ENCODE assay signal across 25 mouse cellular contexts in the genomic region with DNA sequence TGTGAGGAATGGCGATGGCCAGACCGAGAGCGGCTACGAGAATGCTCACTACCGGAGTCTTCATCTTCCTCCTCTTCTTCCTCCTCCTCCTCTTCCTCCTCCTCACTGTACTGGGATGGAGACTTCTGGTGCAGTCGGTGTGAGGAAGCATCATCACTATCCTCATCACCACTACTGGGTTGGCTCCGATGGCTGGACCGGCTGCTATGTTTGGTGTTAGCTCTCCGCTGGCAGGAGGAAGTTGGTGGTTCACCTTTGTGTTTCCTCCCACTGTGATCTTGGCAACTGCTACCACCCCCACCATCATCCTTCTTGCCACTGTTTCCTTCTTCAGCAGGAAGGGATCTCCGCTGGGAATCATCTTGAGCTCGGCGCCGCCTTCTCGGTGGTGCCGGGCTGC. TPM values are rescaled to one million over a fixed set of nuclear protein-coding genes. Genes with fewer than 3 reads are reported as not detected.
"Had no signal": no experiment of that assay in that cellular context is flagged by ENCODE, and none has a peak within 500 bp of the region (broad histone marks: within the 10 kb centered on the region; RNA-seq: fewer than 3 reads in every experiment).

No protein-coding gene starts in this region.

- H3K27me3 ChIP-seq: heart, embryonic 12.5 days; hindbrain, embryonic 12.5 days; kidney, embryonic 15.5 days; limb, embryonic 13.5 days; limb, embryonic 15.5 days had no signal

- H3K4me3 ChIP-seq: gastrocnemius, adult 2 months; heart, embryonic 12.5 days; hindbrain, embryonic 10.5 days; hindbrain, embryonic 12.5 days; kidney, embryonic 15.5 days; limb, embryonic 13.5 days; limb, embryonic 15.5 days had no signal

- ATAC-seq: forebrain, embryonic 16.5 days; hindbrain, postnatal 0 days; intestine, embryonic 16.5 days had no signal

- H3K4me2 ChIP-seq: heart, embryonic 12.5 days; hindbrain, embryonic 12.5 days; hindbrain, embryonic 14.5 days; kidney, embryonic 15.5 days; limb, embryonic 13.5 days; limb, embryonic 15.5 days had no signal

- DNase-seq: gastrocnemius, adult 2 months; gastrocnemius, postnatal 10 days; gastrocnemius, postnatal 25 days; heart, postnatal 10 days; heart, postnatal 4 days; kidney, adult 11 months; kidney, adult 2 months; kidney, adult 9 months; kidney, postnatal 14 days; kidney, postnatal 36 days; layer of hippocampus, adult 9-11 months; layer of hippocampus, postnatal 36 days; left cerebral cortex, postnatal 4 days had no signal

- H3K9me3 ChIP-seq: heart, embryonic 12.5 days; hindbrain, embryonic 10.5 days; hindbrain, embryonic 12.5 days; kidney, embryonic 15.5 days; limb, embryonic 13.5 days; limb, embryonic 15.5 days had no signal

- H3K27ac ChIP-seq: gastrocnemius, adult 2 months; hindbrain, embryonic 10.5 days; hindbrain, embryonic 12.5 days; hindbrain, embryonic 14.5 days; hindbrain, postnatal 0 days; kidney, embryonic 15.5 days; kidney, postnatal 0 days; limb, embryonic 13.5 days; limb, embryonic 15.5 days had no signal

- H3K4me1 ChIP-seq: heart, embryonic 12.5 days; hindbrain, embryonic 10.5 days; hindbrain, embryonic 12.5 days; kidney, embryonic 15.5 days; limb, embryonic 13.5 days; limb, embryonic 15.5 days had no signal

- H3K9ac ChIP-seq: heart, embryonic 12.5 days; hindbrain, embryonic 12.5 days; hindbrain, embryonic 14.5 days; kidney, embryonic 15.5 days; limb, embryonic 13.5 days; limb, embryonic 15.5 days had no signal

RNA-seq across cellular contexts. Expression of a gene that starts 32.6 kb away (rescaled TPM):
- total RNA-seq: granulocyte monocyte progenitor cell, adult 5-6 weeks had no signal
